Comparison of ENCODE assay signal across 8 mouse cellular contexts in the genomic region with DNA sequence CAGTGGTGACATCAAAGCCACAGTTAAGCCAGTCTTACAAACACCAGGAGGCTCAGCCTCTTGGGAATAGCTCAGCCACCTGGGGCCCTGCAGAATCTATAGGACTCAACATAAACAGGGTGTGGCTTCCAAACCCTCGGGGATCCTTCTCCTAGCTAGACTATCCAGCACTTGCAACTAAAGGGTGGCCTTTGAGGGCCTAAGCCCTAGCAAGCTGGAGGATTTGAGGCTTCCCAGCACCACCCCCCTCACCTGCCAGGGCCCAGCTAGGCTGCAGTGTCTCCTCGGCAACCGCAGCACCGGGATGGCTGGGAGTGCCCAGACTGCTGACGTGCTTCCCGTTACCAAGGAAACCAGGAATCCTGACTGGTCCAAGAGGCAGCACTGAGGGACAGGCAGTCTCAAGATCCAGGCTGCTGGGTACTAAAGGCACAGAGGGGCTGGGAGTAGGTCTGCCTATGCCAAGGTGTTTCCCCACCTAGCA. TPM values are rescaled to one million over a fixed set of nuclear protein-coding genes. Genes with fewer than 3 reads are reported as not detected.
A peak's percentile ranks its signal among the peaks of the same experiment; 100 is the strongest.
DNase-seq lines count a peak whose midpoint lies in the region; ATAC-seq and TF ChIP-seq lines count a peak whose summit lies in the region.

No protein-coding gene starts in this region.

- peak; percentile 17 to 25 for DNase-seq in adrenal gland, postnatal 36 days
- DNase-seq in cerebellum, postnatal 4 days (ENCODE audit: low spot score in 2 of 2): peak; percentile 28 to 74
- peak; percentile 53 for DNase-seq in hindbrain, embryonic 10.5 days (ENCODE audit: low spot score)
- peak; percentile 78 to 90 for DNase-seq in layer of hippocampus, postnatal 14 days (ENCODE audit: low spot score in 2 of 2)
- DNase-seq in midbrain, embryonic 10.5 days (ENCODE audit: low spot score): peak; percentile 70
- DNase-seq in stomach, postnatal 0 days (ENCODE audit: low spot score): no peak
- no peak for DNase-seq in thymus, postnatal 14 days
- DNase-seq in spleen, adult 12 weeks (ENCODE audit: low spot score): no peak

- H3K9me3 ChIP-seq in hindbrain, embryonic 10.5 days: no peaks in the 10 kb centered on the region
- H3K9me3 ChIP-seq in midbrain, embryonic 10.5 days (replicated peaks): no peaks in the 10 kb centered on the region
- no peaks in the 10 kb centered on the region for H3K9me3 ChIP-seq in stomach, postnatal 0 days (ENCODE audit: control insufficient read depth, low read length)

- WGBS in hindbrain, embryonic 10.5 days: 5% methylated on average over 6 of the region's 6 CpGs
- WGBS in midbrain, embryonic 10.5 days: 2% methylated on average over 6 of the region's 6 CpGs
- 7% methylated on average over 6 of the region's 6 CpGs for WGBS in stomach, postnatal 0 days

- TF ChIP-seq EP300 in stomach, postnatal 0 days (optimal IDR thresholded peaks at IDR 0.05): no peak

- H3K4me2 ChIP-seq in stomach, postnatal 0 days (replicated peaks; ENCODE audit: low read depth): no peak overlapping the region

- peak overlapping the region; percentile 81 for H3K27ac ChIP-seq in hindbrain, embryonic 10.5 days
- peak overlapping the region; percentile 77 for H3K27ac ChIP-seq in midbrain, embryonic 10.5 days (replicated peaks)
- H3K27ac ChIP-seq in stomach, postnatal 0 days (replicated peaks): no peak overlapping the region

- H3K27me3 ChIP-seq in hindbrain, embryonic 10.5 days (ENCODE audit: insufficient read depth, poor library complexity, severe bottlenecking): no peaks in the 10 kb centered on the region
- H3K27me3 ChIP-seq in midbrain, embryonic 10.5 days (ENCODE audit: low read depth, poor library complexity, severe bottlenecking): no peaks in the 10 kb centered on the region
- H3K27me3 ChIP-seq in stomach, postnatal 0 days (ENCODE audit: control insufficient read depth, insufficient read depth, low read length): no peaks in the 10 kb centered on the region

- peak; percentile 17; the same call in 1 of the 2 replicates for ATAC-seq in stomach, postnatal 0 days (ENCODE audit: low FRiP score, low TSS enrichment)

- no peak for TF ChIP-seq CTCF in stomach, postnatal 0 days (IDR thresholded peaks at IDR 0.05; ENCODE audit: low read depth)

- peaks cover 60% of the 10 kb centered on the region for H3K36me3 ChIP-seq in hindbrain, embryonic 10.5 days
- H3K36me3 ChIP-seq in midbrain, embryonic 10.5 days: peaks cover 59% of the 10 kb centered on the region
- no peaks in the 10 kb centered on the region for H3K36me3 ChIP-seq in stomach, postnatal 0 days (ENCODE audit: control insufficient read depth, insufficient read depth, low read length)

- H3K4me3 ChIP-seq in hindbrain, embryonic 10.5 days: peak overlapping the region; percentile 23
- H3K4me3 ChIP-seq in midbrain, embryonic 10.5 days: peak overlapping the region; percentile 40
- no peak overlapping the region for H3K4me3 ChIP-seq in stomach, postnatal 0 days (ENCODE audit: low read depth, low read length)

- H3K4me1 ChIP-seq in hindbrain, embryonic 10.5 days (replicated peaks): peaks cover 28% of the 10 kb centered on the region
- H3K4me1 ChIP-seq in midbrain, embryonic 10.5 days: peaks cover 32% of the 10 kb centered on the region
- H3K4me1 ChIP-seq in stomach, postnatal 0 days (replicated peaks; ENCODE audit: control insufficient read depth, insufficient read depth): no peaks in the 10 kb centered on the region

- H3K9ac ChIP-seq in stomach, postnatal 0 days (ENCODE audit: low read length): no peak overlapping the region

RNA-seq across cellular contexts. Expression of gene Apbb1, which starts 12.4 kb away (rescaled TPM):
- 10 to 100 TPM; 11.4 to 11.5 TPM for total RNA-seq in adrenal gland, postnatal 36 days (2021)
- polyA plus RNA-seq in hindbrain, embryonic 10.5 days (2016; fragmentation: Nextera tagmentation; extraction: Ambion mirVana): 118 and 171 TPM in 2 replicates
- total RNA-seq in layer of hippocampus, postnatal 14 days (2021): 100 to 1,000 TPM; 368 to 375 TPM
- 112 and 134 TPM in 2 replicates for polyA plus RNA-seq in midbrain, embryonic 10.5 days (2016; fragmentation: Nextera tagmentation; extraction: Ambion mirVana)
- 16.6 and 18.5 TPM in 2 replicates for polyA plus RNA-seq in stomach, postnatal 0 days (2015; fragmentation: Nextera tagmentation; extraction: Ambion mirVana)

RNA-seq across cellular contexts. Expression of gene Smpd1, which starts 14.9 kb away (rescaled TPM):
- 10 to 100 TPM; 47.3 to 53.0 TPM for total RNA-seq in adrenal gland, postnatal 36 days (2021)
- 36.8 and 52.4 TPM in 2 replicates for polyA plus RNA-seq in hindbrain, embryonic 10.5 days (2016; fragmentation: Nextera tagmentation; extraction: Ambion mirVana)
- 10 to 100 TPM; 90.1 to 93.9 TPM for total RNA-seq in layer of hippocampus, postnatal 14 days (2021)
- polyA plus RNA-seq in midbrain, embryonic 10.5 days (2016; fragmentation: Nextera tagmentation; extraction: Ambion mirVana): 34.2 and 41.7 TPM in 2 replicates
- polyA plus RNA-seq in stomach, postnatal 0 days (2015; fragmentation: Nextera tagmentation; extraction: Ambion mirVana): 79.7 and 91.0 TPM in 2 replicates

RNA-seq across cellular contexts. Expression of gene Hpx, which starts 30.9 kb away (rescaled TPM):
- total RNA-seq in adrenal gland, postnatal 36 days (2021): 1 to 10 TPM in 1 of 2 experiments, under 1 TPM in 1; 0.23 to 1.6 TPM
- 0.20 and 0.25 TPM in 2 replicates for polyA plus RNA-seq in hindbrain, embryonic 10.5 days (2016; fragmentation: Nextera tagmentation; extraction: Ambion mirVana)
- not detected for total RNA-seq in layer of hippocampus, postnatal 14 days (2021)
- 0.07 and 0.17 TPM in 2 replicates for polyA plus RNA-seq in midbrain, embryonic 10.5 days (2016; fragmentation: Nextera tagmentation; extraction: Ambion mirVana)
- 2.7 and 5.4 TPM in 2 replicates for polyA plus RNA-seq in stomach, postnatal 0 days (2015; fragmentation: Nextera tagmentation; extraction: Ambion mirVana)

Comparison
In these comparisons a context has a peak if more than half of its experiments do, and no peak if none do; other contexts are left out.
1. DNase-seq: peak in adrenal gland, postnatal 36 days (2 of 2), cerebellum, postnatal 4 days (2 of 2), hindbrain, embryonic 10.5 days (single experiment), layer of hippocampus, postnatal 14 days (2 of 2) and midbrain, embryonic 10.5 days (single experiment); none in stomach, postnatal 0 days (single experiment), thymus, postnatal 14 days (single experiment) and spleen, adult 12 weeks (single experiment).